Mouse (Mus musculus) limb, embryonic 11.5 days (tissue): ENCODE measurements around the gene Iqcf5. TPM values are rescaled to one million over a fixed set of nuclear protein-coding genes. Genes with fewer than 3 reads are reported as not detected.

Experiments used
- ATAC-seq: fragments of 200-750 bp; cut with Nextera tagmentation; 2 replicates; pipeline ENCODE4 v1.8.0; 2017; ENCODE audit warnings: low read depth; ENCODE audit not compliant: insufficient number of reproducible peaks, low FRiP score, low TSS enrichment
- DNase-seq: peaks from one replicate; pipeline ENCODE4 v3.0.0-alpha.2; 2015; ENCODE audit warnings: low spot score
- H3K27ac ChIP-seq: fragments of 300-500 bp; sonication (generic); replicated peaks from 2 replicates; pipeline ENCODE4 v1.5.1; 2014; ENCODE audit warnings: low read depth, mild to moderate bottlenecking, low read length
- H3K27me3 ChIP-seq: fragments of 300-500 bp; sonication (generic); 2 replicates; pipeline ENCODE4 v1.6.1; 2014; ENCODE audit warnings: mild to moderate bottlenecking, low read length, mixed read lengths; ENCODE audit not compliant: control insufficient read depth, insufficient read depth
- H3K36me3 ChIP-seq: fragments of 300-500 bp; sonication (generic); 2 replicates; pipeline ENCODE4 v1.6.1; 2014; ENCODE audit warnings: mild to moderate bottlenecking, low read length, moderate library complexity, mixed read lengths; ENCODE audit not compliant: control insufficient read depth, insufficient read depth
- H3K4me1 ChIP-seq: fragments of 300-500 bp; sonication (generic); 2 replicates; pipeline ENCODE4 v1.6.1; 2014; ENCODE audit warnings: low read length, mixed read lengths; ENCODE audit not compliant: control insufficient read depth, insufficient read depth
- H3K4me2 ChIP-seq: fragments of 300-500 bp; sonication (generic); 2 replicates; pipeline ENCODE4 v1.6.1; 2014; ENCODE audit warnings: low read depth, mild to moderate bottlenecking, moderate library complexity; ENCODE audit not compliant: severe bottlenecking
- H3K4me3 ChIP-seq: fragments of 300-500 bp; sonication (generic); 2 replicates; pipeline ENCODE4 v1.5.1; 2014; ENCODE audit warnings: low read depth, low read length
- H3K9ac ChIP-seq: fragments of 300-500 bp; sonication (generic); 2 replicates; pipeline ENCODE4 v1.6.1; 2014; ENCODE audit warnings: mild to moderate bottlenecking, low read length
- H3K9me3 ChIP-seq: fragments of 300-500 bp; sonication (generic); 2 replicates; pipeline ENCODE4 v1.6.1; 2016; ENCODE audit warnings: low read length; ENCODE audit not compliant: control insufficient read depth
- WGBS: fragments of 180-500 bp; shearing (Covaris S2); extraction: QIAGEN DNeasy Blood & Tissue Kit; methylation state at CpG from one replicate; pipeline ENCODE4 v1.1.7; 2014; 5-methylcytosine and 5-hydroxymethylcytosine counted together
- polyA plus RNA-seq: library from polyadenylated mRNA; unstranded; fragments of >200 nt; fragmentation: Nextera tagmentation; extraction: Ambion mirVana; gene quantifications from 2 replicates; pipeline ENCODE4 v1.2.1, GENCODE M21; 2014

The Iqcf5 gene
- polyA plus RNA-seq, 1 experiment from 2014 or later: not detected

DNA sequence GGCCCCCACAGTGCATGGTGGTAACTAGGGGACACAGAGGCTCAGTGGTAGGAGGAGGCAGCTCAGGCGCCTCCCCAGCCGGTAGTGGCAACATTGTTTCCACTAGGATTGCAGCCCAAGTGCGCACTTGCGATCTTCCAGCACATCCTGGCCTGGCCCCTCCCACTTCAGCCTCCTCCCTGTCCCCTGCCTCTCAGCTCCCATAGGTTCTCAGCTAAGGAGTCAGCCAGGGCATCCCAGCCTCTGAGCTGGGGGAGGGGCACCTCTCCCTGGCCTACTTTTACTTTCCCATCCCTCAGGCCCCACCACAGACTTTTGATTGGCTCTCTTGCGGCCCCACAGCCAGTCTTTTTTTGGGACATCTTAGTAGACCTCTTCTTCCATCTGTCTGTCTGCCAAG is 42.5 kb upstream of the Iqcf5 start:
- DNase-seq (no peak), ATAC-seq (no peak)
- 11% methylated on average over 5 of the region's 5 CpGs for WGBS
- H3K4me1 ChIP-seq: peaks cover 3% of the 10 kb centered on the region
- no peak overlapping the region for H3K9ac ChIP-seq
- H3K4me3 ChIP-seq: no peak overlapping the region
- peak overlapping the region; percentile 18; the same call in 1 of the 2 replicates for H3K4me2 ChIP-seq
- H3K27me3 ChIP-seq: no peaks in the 10 kb centered on the region
- no peak overlapping the region for H3K27ac ChIP-seq
- H3K36me3 ChIP-seq: no peaks in the 10 kb centered on the region
- no peaks in the 10 kb centered on the region for H3K9me3 ChIP-seq

DNA sequence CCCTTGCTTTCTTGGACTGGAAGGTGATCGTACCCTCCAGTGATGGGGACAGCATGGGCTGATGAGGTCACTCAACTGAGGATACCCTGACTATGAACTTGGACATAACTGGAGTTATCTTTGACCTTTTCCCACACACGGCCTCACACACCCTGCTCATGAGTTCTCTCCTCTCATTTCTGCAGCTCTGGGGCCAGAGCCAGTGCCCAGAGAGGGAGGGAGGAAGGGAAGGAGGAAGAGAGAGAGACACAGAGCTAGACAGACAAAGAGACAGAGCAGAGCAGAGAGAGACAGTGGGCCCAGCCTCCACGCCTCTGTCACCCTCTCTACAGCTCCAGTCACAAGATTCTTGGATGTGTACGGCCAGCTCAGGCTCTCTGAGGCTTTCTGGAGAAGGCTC is 42.1 kb upstream of the Iqcf5 start:
- DNase-seq (no peak), ATAC-seq (no peak)
- Histone ChIP-seq H3K27ac (no peak overlapping the region), H3K27me3 (no peaks in the 10 kb centered on the region), H3K9ac (no peak overlapping the region), H3K9me3 (no peaks in the 10 kb centered on the region), H3K4me2 (no peak overlapping the region), H3K36me3 (no peaks in the 10 kb centered on the region), H3K4me3 (no peak overlapping the region), H3K4me1 (peaks cover 3% of the 10 kb centered on the region)
- WGBS: 74% methylated on average over 4 of the region's 4 CpGs

DNA sequence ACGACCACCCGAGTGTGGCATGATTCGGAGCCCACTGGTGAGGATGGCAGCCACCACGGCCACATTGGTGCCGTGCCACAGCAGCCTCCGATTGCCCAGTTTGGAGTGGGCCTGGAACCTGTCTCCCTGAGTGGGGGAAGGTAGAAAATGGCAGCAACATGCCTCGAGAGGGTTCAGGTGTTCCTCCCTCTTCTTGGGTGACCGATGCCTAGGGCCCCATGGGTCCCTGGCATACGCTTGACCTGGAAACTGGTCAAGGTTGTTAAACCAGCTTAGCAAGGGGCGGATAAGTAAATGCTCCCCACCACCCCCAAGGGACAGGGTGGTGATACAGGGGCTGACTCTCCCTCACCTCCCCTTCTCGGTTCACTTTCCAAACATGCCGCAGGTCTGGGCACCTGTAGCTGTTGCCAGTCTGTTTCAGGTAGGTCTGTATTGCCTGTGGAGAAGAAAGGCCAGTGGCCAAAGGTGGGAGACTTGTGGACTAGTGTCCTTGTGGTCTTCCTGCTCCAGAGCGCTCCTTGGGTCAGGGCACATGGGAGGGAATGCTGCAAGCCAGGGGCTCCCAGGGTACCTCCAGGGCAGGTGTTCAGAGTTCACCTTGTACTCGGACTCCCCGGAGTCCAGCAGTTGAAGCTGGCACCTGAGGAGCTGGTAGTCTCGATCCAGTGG is 41.2 kb upstream of the Iqcf5 start:
- Histone ChIP-seq H3K4me2 (no peak overlapping the region), H3K4me3 (no peak overlapping the region), H3K9ac (no peak overlapping the region), H3K9me3 (no peaks in the 10 kb centered on the region), H3K4me1 (peaks cover 10% of the 10 kb centered on the region), H3K36me3 (no peaks in the 10 kb centered on the region), H3K27ac (no peak overlapping the region), H3K27me3 (no peaks in the 10 kb centered on the region)
- DNase-seq: no peak
- no peak for ATAC-seq
- WGBS: 93% methylated on average over 16 of the region's 16 CpGs

DNA sequence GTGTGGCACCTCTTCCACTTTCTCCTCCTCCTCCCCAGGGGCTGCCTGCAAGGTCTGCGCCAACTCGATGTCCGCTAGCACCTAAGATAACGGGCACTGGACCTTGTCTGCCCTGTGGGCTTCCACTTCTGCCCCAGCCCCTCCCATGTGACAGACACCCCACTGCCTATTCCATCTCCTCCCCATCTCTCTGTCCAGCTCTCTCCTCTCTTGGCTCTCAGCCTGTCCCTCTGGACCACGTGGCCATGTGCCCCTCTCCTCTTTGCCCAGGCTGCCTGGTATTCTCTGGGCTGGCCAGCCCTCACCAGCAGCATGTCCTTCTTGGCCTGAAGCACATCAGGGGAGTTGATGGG is 40.6 kb upstream of the Iqcf5 start:
- H3K27me3 ChIP-seq: no peaks in the 10 kb centered on the region
- ATAC-seq: no peak
- no peak overlapping the region for H3K4me2 ChIP-seq
- H3K27ac ChIP-seq: no peak overlapping the region
- H3K9ac ChIP-seq: no peak overlapping the region
- no peaks in the 10 kb centered on the region for H3K36me3 ChIP-seq
- no peaks in the 10 kb centered on the region for H3K9me3 ChIP-seq
- WGBS: 85% methylated on average over 5 of the region's 5 CpGs
- H3K4me3 ChIP-seq: no peak overlapping the region
- peaks cover 11% of the 10 kb centered on the region for H3K4me1 ChIP-seq
- no peak for DNase-seq

DNA sequence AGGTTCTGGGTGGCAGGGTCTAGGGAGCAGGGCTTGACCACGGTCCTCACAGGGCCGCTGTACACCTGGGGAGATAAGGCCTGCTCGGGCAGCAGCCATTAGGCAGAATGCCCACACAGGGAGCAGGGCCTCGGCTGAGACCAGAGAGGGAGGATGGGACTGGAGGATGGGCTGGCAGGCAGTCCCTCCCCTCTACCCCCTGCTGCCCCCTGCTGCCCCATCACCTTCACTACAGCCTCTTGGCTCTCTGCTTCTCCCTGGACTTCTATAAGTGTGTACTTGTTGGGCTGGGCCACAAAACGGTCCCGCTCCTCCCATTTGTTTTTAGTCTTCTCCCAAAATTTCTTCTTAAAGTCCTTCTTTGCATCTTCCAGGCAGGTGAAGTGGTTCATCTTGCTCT is 39.9 kb upstream of the Iqcf5 start:
- no peaks in the 10 kb centered on the region for H3K36me3 ChIP-seq
- ATAC-seq (no peak), DNase-seq (peak; percentile 68)
- H3K4me1 ChIP-seq: peaks cover 11% of the 10 kb centered on the region
- WGBS: 2% methylated on average over 6 of the region's 6 CpGs
- H3K9me3 ChIP-seq: no peaks in the 10 kb centered on the region
- H3K9ac ChIP-seq: no peak overlapping the region
- no peak overlapping the region for H3K4me2 ChIP-seq
- H3K27ac ChIP-seq: no peak overlapping the region
- H3K27me3 ChIP-seq: no peaks in the 10 kb centered on the region
- H3K4me3 ChIP-seq: no peak overlapping the region

DNA sequence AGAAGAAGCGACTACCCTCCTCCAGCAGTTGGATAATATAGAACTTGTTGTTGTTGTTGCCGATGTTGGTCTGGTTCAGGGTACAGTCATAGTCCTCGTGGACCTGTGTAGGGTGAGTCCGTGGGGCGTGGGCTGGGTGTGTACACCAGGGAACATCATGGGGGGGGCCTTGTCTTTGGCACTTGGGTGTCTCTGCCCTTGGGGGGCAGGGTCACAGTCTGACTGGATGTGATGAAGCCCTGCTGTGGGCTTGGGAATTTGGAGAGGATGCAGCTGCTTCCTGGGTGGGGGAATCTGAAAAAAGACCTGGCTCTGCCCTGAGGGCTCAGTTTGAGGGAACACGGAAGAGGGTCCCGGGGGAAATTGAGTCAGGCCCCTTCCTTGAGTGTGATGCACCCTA is 39.3 kb upstream of the Iqcf5 start:
- ATAC-seq (no peak), DNase-seq (no peak)
- H3K27ac ChIP-seq: no peak overlapping the region
- no peaks in the 10 kb centered on the region for H3K9me3 ChIP-seq
- no peak overlapping the region; the same call in 1 of the 2 replicates for H3K4me2 ChIP-seq
- H3K4me3 ChIP-seq: no peak overlapping the region
- no peaks in the 10 kb centered on the region; the same call in 1 of the 2 replicates for H3K36me3 ChIP-seq
- peaks cover 11% of the 10 kb centered on the region for H3K4me1 ChIP-seq
- no peak overlapping the region for H3K9ac ChIP-seq
- WGBS: 66% methylated on average over 7 of the region's 7 CpGs
- H3K27me3 ChIP-seq: no peaks in the 10 kb centered on the region

DNA sequence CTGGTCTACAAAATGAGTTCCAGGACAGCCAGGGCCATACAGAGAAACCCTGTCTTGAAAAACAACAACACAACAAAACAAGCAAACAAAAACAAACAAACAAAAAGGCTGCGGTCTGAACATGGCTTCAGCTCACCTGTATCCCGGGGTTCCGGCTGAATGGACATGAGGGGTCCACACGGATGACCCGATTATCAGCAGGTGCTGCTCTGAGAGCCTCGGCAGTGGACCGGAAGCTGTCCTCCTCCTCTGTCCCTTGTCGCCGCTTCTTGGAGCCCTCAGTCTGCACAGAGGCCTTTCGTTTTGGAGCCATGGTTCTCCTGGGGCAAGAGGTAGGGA is 38.7 kb upstream of the Iqcf5 start, which contains the start of gene Rrp9:
TSS of gene Rrp9 (plus strand) at position 301 of the 339 bp plus-strand sequence.
- Histone ChIP-seq H3K9me3 (no peaks in the 10 kb centered on the region), H3K4me2 (peak within 1 kb of the TSS; percentile 28; the same call in 1 of the 2 replicates), H3K4me1 (peaks cover 11% of the 10 kb centered on the region), H3K27me3 (no peaks in the 10 kb centered on the region), H3K9ac (no peak within 1 kb of the TSS), H3K4me3 (no peak within 1 kb of the TSS), H3K36me3 (no peaks in the 10 kb centered on the region; the same call in 1 of the 2 replicates), H3K27ac (no peak within 1 kb of the TSS)
- no peak for DNase-seq
- WGBS: 92% methylated on average over 10 of the region's 10 CpGs
- ATAC-seq: no peak

DNA sequence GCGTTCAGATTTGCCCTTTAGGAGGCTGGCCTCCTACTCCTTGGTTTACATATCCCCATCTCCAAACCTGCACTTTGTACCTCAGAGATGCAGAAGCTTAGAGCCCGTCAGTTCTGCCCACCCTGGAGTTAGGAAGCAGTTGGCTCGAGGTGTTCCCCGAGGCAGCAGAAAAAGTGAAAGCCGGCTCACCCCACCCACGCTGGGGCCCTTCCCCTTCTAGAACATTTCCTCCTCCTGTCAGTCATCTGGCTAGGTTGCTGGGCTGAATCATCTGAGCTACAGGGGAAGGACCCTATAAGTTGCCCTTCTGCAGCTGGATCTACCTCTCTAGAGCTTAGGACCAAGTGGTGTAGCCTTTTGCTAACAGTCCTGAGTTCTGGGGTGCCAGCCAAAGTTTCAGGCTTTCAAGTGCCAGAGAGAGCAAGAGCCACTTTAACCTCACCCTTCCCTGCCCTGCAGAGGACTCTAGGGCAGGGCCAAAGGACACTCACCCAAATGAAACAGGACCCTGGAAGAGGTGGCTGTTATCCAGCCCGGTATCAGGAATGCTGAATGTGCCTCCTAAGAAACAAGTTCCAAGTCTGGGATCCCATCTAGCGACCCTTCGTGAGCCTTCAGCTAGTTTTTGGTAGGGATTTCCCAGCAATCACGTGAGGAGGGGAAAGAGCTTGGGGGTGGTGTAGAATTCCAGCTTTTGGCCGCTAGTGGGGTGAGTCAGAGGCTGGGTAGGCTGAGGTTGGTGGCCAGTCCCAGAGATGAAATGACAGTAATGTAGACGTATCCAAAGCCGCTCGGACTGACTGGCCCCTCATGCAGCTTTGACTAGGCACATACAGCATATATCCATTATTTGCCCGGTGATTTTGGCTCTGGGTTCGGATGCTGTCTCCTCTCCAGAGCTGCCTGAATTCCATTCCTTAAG is 38.1 kb upstream of the Iqcf5 start:
- Histone ChIP-seq H3K27ac (no peak overlapping the region), H3K27me3 (no peaks in the 10 kb centered on the region), H3K9ac (no peak overlapping the region), H3K36me3 (peaks cover 3% of the 10 kb centered on the region; the same call in 1 of the 2 replicates), H3K4me1 (peaks cover 11% of the 10 kb centered on the region), H3K4me3 (no peak overlapping the region), H3K4me2 (peak overlapping the region; percentile 28; the same call in 1 of the 2 replicates), H3K9me3 (no peaks in the 10 kb centered on the region)
- no peak for DNase-seq
- ATAC-seq: peak; percentile 52
- 36% methylated on average over 16 of the region's 16 CpGs for WGBS
